Mouse (Mus musculus): ENCODE measurements around the gene Mbnl1. TPM values are rescaled to one million over a fixed set of nuclear protein-coding genes. Genes with fewer than 3 reads are reported as not detected.

The Mbnl1 gene
- polyA plus RNA-seq, 1 experiment = 131 TPM

- no peak overlapping the region for H3K27ac ChIP-seq (ENCODE audit: control insufficient read depth, insufficient read depth, low read depth, low read length, poor library complexity)
- peaks cover 2% of the 10 kb centered on the region for H3K4me1 ChIP-seq (ENCODE audit: control insufficient read depth, insufficient read depth, low read length)
- WGBS = 78% methylated on average over 1 of the region's 1 CpGs
These were observed 98.9 kb downstream of the Mbnl1 start for GRCm38 (mm10) chr3:60571493-60571892.

GRCm38 (mm10) chr3:60574199-60574598 lies 101.6 kb downstream of the Mbnl1 start:
- H3K27ac ChIP-seq (ENCODE audit: control insufficient read depth, insufficient read depth, low read depth, low read length, poor library complexity) = no peak overlapping the region
- peaks cover 1% of the 10 kb centered on the region for H3K4me1 ChIP-seq (ENCODE audit: control insufficient read depth, insufficient read depth, low read length)
- no peak overlapping the region for H3K4me3 ChIP-seq (replicated peaks; ENCODE audit: control insufficient read depth, low read depth, low read length)
- TF ChIP-seq POLR2A (IDR thresholded peaks at IDR 0.05; ENCODE audit: borderline replicate concordance, control insufficient read depth, low read depth, low read length) = no peak
- TF ChIP-seq CTCF (IDR thresholded peaks at IDR 0.05; ENCODE audit: control insufficient read depth, insufficient read depth, low read length) = no peak
- WGBS = 54% methylated on average over 9 of the region's 9 CpGs

More at GRCm38 (mm10) chr3:60571493-60571892, 98.9 kb downstream of the Mbnl1 start:
- no peak overlapping the region for H3K4me3 ChIP-seq (replicated peaks; ENCODE audit: control insufficient read depth, low read depth, low read length)
- TF ChIP-seq CTCF (IDR thresholded peaks at IDR 0.05; ENCODE audit: control insufficient read depth, insufficient read depth, low read length) = no peak
- TF ChIP-seq POLR2A (IDR thresholded peaks at IDR 0.05; ENCODE audit: borderline replicate concordance, control insufficient read depth, low read depth, low read length) = no peak

GRCm38 (mm10) chr3:60574849-60575524 lies 102.4 kb downstream of the Mbnl1 start:
- TF ChIP-seq CTCF (IDR thresholded peaks at IDR 0.05; ENCODE audit: control insufficient read depth, insufficient read depth, low read length) (no peak), POLR2A (IDR thresholded peaks at IDR 0.05; ENCODE audit: borderline replicate concordance, control insufficient read depth, low read depth, low read length) (no peak)
- no peak overlapping the region for H3K27ac ChIP-seq (ENCODE audit: control insufficient read depth, insufficient read depth, low read depth, low read length, poor library complexity)
- no peak overlapping the region for H3K4me3 ChIP-seq (replicated peaks; ENCODE audit: control insufficient read depth, low read depth, low read length)
- peaks cover 3% of the 10 kb centered on the region for H3K4me1 ChIP-seq (ENCODE audit: control insufficient read depth, insufficient read depth, low read length)
- WGBS = 77% methylated on average over 4 of the region's 4 CpGs

GRCm38 (mm10) chr3:60575945-60576344 lies 103.3 kb downstream of the Mbnl1 start:
- no peak for TF ChIP-seq CTCF (IDR thresholded peaks at IDR 0.05; ENCODE audit: control insufficient read depth, insufficient read depth, low read length)
- TF ChIP-seq POLR2A (IDR thresholded peaks at IDR 0.05; ENCODE audit: borderline replicate concordance, control insufficient read depth, low read depth, low read length) = no peak
- no peak overlapping the region for H3K27ac ChIP-seq (ENCODE audit: control insufficient read depth, insufficient read depth, low read depth, low read length, poor library complexity)
- H3K4me1 ChIP-seq (ENCODE audit: control insufficient read depth, insufficient read depth, low read length) = peaks cover 5% of the 10 kb centered on the region
- no peak overlapping the region for H3K4me3 ChIP-seq (replicated peaks; ENCODE audit: control insufficient read depth, low read depth, low read length)
- 11% methylated on average over 2 of the region's 2 CpGs for WGBS

GRCm38 (mm10) chr3:60576366-60577046 lies 103.9 kb downstream of the Mbnl1 start:
- peaks cover 5% of the 10 kb centered on the region for H3K4me1 ChIP-seq (ENCODE audit: control insufficient read depth, insufficient read depth, low read length)
- no peak for TF ChIP-seq POLR2A (IDR thresholded peaks at IDR 0.05; ENCODE audit: borderline replicate concordance, control insufficient read depth, low read depth, low read length)
- TF ChIP-seq CTCF (IDR thresholded peaks at IDR 0.05; ENCODE audit: control insufficient read depth, insufficient read depth, low read length) = no peak
- H3K27ac ChIP-seq (ENCODE audit: control insufficient read depth, insufficient read depth, low read depth, low read length, poor library complexity) = no peak overlapping the region
- H3K4me3 ChIP-seq (replicated peaks; ENCODE audit: control insufficient read depth, low read depth, low read length) = no peak overlapping the region
- WGBS = 49% methylated on average over 9 of the region's 9 CpGs

GRCm38 (mm10) chr3:60579880-60580279 lies 107.2 kb downstream of the Mbnl1 start:
- Histone ChIP-seq H3K4me3 (replicated peaks; ENCODE audit: control insufficient read depth, low read depth, low read length) (no peak overlapping the region), H3K4me1 (ENCODE audit: control insufficient read depth, insufficient read depth, low read length) (peaks cover 5% of the 10 kb centered on the region), H3K27ac (ENCODE audit: control insufficient read depth, insufficient read depth, low read depth, low read length, poor library complexity) (no peak overlapping the region)
- no peak for TF ChIP-seq CTCF (IDR thresholded peaks at IDR 0.05; ENCODE audit: control insufficient read depth, insufficient read depth, low read length)
- TF ChIP-seq POLR2A (IDR thresholded peaks at IDR 0.05; ENCODE audit: borderline replicate concordance, control insufficient read depth, low read depth, low read length) = no peak
- 72% methylated on average over 4 of the region's 4 CpGs for WGBS

GRCm38 (mm10) chr3:60580699-60581098 lies 108.1 kb downstream of the Mbnl1 start:
- TF ChIP-seq CTCF (IDR thresholded peaks at IDR 0.05; ENCODE audit: control insufficient read depth, insufficient read depth, low read length) (no peak), POLR2A (IDR thresholded peaks at IDR 0.05; ENCODE audit: borderline replicate concordance, control insufficient read depth, low read depth, low read length) (no peak)
- 8% methylated on average over 5 of the region's 5 CpGs for WGBS
- Histone ChIP-seq H3K4me1 (ENCODE audit: control insufficient read depth, insufficient read depth, low read length) (peaks cover 5% of the 10 kb centered on the region), H3K4me3 (replicated peaks; ENCODE audit: control insufficient read depth, low read depth, low read length) (no peak overlapping the region), H3K27ac (ENCODE audit: control insufficient read depth, insufficient read depth, low read depth, low read length, poor library complexity) (0 out of 2 replicates have a peak overlapping the region, but pooled peaks have one; percentile 33)

GRCm38 (mm10) chr3:60582154-60582553 lies 109.5 kb downstream of the Mbnl1 start:
- TF ChIP-seq CTCF (IDR thresholded peaks at IDR 0.05; ENCODE audit: control insufficient read depth, insufficient read depth, low read length) = no peak
- TF ChIP-seq POLR2A (IDR thresholded peaks at IDR 0.05; ENCODE audit: borderline replicate concordance, control insufficient read depth, low read depth, low read length) = no peak
- Histone ChIP-seq H3K27ac (ENCODE audit: control insufficient read depth, insufficient read depth, low read depth, low read length, poor library complexity) (no peak overlapping the region), H3K4me3 (replicated peaks; ENCODE audit: control insufficient read depth, low read depth, low read length) (no peak overlapping the region), H3K4me1 (ENCODE audit: control insufficient read depth, insufficient read depth, low read length) (peaks cover 5% of the 10 kb centered on the region)
- WGBS = 21% methylated on average over 3 of the region's 3 CpGs
